Mouse (Mus musculus) R1 (cell line): ENCODE measurements around the gene Cryba2.

Source experiments
- DNase-seq: peaks from one replicate; pipeline ENCODE4 v3.0.0-alpha.2; 2018; ENCODE audit warnings: low read depth, low spot score

The Cryba2 gene

DNA sequence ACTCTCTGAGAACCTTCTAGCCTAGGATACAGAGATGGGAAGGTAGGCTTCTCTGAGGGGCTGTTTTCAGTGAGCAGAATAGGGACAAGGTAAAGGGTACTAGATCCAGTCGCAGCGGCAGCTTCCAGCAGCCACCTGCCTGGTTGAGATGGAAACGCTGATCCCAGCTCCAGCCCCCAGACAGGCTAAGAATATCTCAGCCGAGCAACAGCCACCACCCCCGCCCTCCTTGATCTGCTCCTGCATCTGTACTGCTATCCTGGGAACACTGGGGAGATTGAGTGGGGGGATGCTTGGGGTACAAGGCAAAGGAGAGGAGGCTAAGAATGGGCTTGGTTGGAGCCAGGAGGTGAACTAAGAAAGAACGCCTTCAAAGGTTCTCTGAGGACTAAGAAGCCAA, 42.7 kb downstream of the Cryba2 start:
- DNase-seq: no peak

- DNase-seq: no peak
Observed at GRCm38 (mm10) chr1:74848946-74849345, 44.0 kb downstream of the Cryba2 start.

DNA sequence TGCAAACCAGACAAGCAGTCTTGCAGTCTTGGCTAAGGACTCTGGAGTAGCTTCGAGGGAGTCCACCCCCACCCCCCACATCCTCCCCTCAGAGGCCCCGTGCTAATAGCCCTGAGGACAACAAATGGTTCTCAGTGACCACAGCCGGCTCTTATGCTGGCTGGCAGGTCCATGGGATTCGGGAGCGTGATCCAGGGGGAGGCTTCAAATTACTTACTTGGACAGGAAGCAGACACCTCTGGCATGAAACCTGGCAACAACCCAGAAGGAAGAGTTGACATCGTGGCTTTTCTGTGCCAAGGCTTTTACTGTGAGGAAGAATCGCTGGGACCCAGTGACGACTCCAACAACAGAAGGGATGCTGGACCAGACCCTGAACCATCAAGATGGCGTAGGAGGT, 46.6 kb downstream of the Cryba2 start:
- DNase-seq: no peak

DNA sequence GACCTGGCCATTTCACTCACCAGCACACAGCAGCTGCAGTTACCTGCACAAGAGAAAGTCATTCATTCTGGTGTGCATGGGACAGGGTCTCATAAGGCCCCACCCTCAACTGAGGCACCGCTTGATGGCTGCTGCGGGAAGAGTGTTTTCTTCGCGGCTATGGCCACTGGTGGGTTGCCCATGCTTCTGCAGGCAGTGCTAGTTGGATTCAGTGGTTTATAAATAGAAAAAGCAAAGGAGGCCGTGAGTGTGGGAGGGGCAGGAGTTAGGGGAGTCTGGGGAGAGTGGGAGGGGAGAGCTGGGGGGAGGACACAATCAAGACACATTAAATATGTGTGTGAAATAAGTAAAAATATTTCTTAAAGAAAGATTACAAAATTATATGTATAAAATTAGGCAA, 49.9 kb downstream of the Cryba2 start:
- no peak for DNase-seq
